Mouse (Mus musculus) liver, embryonic 16.5 days (tissue): ENCODE measurements around the gene Pno1. TPM values are rescaled to one million over a fixed set of nuclear protein-coding genes. Genes with fewer than 3 reads are reported as not detected.

ENCODE experiments used
- ATAC-seq: fragments of 200-750 bp; cut with Nextera tagmentation; 2 replicates; pipeline ENCODE4 v1.8.0; 2017; ENCODE audit warnings: low read depth, mild to moderate bottlenecking, moderate number of reproducible peaks, moderate library complexity
- H3K27ac ChIP-seq: fragments of 300-500 bp; sonication (generic); 2 replicates; pipeline ENCODE4 v1.5.1; 2014; ENCODE audit warnings: mild to moderate bottlenecking, low read length
- H3K27me3 ChIP-seq: fragments of 300-500 bp; sonication (generic); 2 replicates; pipeline ENCODE4 v1.6.1; 2014; ENCODE audit warnings: low read depth, low read length, mixed read lengths; ENCODE audit not compliant: control insufficient read depth, insufficient read depth
- H3K36me3 ChIP-seq: fragments of 300-500 bp; sonication (generic); 2 replicates; pipeline ENCODE4 v1.6.1; 2014; ENCODE audit warnings: mild to moderate bottlenecking; ENCODE audit not compliant: control insufficient read depth, insufficient read depth
- H3K4me1 ChIP-seq: fragments of 300-500 bp; sonication (generic); 2 replicates; pipeline ENCODE4 v1.6.1; 2014; ENCODE audit warnings: low read depth, low read length, mixed read lengths; ENCODE audit not compliant: control insufficient read depth
- H3K4me2 ChIP-seq: fragments of 300-500 bp; sonication (generic); 2 replicates; pipeline ENCODE4 v1.6.1; 2014; ENCODE audit warnings: low read depth, low read length, mixed read lengths
- H3K4me3 ChIP-seq: fragments of 300-500 bp; sonication (generic); 2 replicates; pipeline ENCODE4 v1.5.1; 2014; ENCODE audit warnings: low read depth, mild to moderate bottlenecking, low read length
- H3K9ac ChIP-seq: fragments of 300-500 bp; sonication (generic); 2 replicates; pipeline ENCODE4 v1.6.1; 2014; ENCODE audit warnings: low read depth, low read length
- H3K9me3 ChIP-seq: fragments of 300-500 bp; sonication (generic); replicated peaks from 2 replicates; pipeline ENCODE4 v1.6.1; 2016; ENCODE audit warnings: low read length; ENCODE audit not compliant: control insufficient read depth
- WGBS: fragments of 180-500 bp; shearing (Covaris S2); extraction: QIAGEN DNeasy Blood & Tissue Kit; methylation state at CpG from one replicate; pipeline ENCODE4 v1.1.7; 2014; ENCODE audit not compliant: insufficient replicate concordance; 5-methylcytosine and 5-hydroxymethylcytosine counted together
- polyA plus RNA-seq: library from polyadenylated mRNA; unstranded; fragments of >200 nt; fragmentation: Nextera tagmentation; extraction: Ambion mirVana; gene quantifications from 2 replicates; pipeline ENCODE4 v1.2.1, GENCODE M21; 2015

Pno1 gene
- polyA plus RNA-seq, 1 experiment from 2014 or later, result 21.5 TPM

DNA sequence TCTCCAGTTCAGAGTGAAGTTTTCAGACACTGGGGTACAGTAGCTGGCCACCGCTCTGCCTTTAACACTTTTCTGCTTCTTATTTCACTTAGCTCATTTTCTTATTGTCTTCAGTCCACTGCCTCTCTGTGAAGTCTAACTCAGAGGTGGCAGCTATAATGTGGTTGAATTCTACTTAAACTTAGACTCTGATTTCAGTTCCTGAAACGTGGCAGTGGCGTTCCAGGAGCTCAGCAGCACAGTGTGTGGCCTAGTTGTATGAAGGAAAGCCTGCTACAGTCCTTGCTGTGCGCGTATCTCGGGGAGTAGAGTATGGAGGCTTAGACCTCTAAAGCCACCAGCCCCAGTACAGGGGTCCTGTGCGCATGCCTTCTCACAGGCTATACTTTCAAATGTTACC lies 44.7 kb downstream of the Pno1 start:
- Histone ChIP-seq H3K27me3 (no peaks in the 10 kb centered on the region), H3K9me3 (no peaks in the 10 kb centered on the region), H3K27ac (no peak overlapping the region), H3K4me1 (peaks cover 22% of the 10 kb centered on the region), H3K4me2 (no peak overlapping the region), H3K9ac (no peak overlapping the region), H3K4me3 (no peak overlapping the region), H3K36me3 (no peaks in the 10 kb centered on the region)
- WGBS, result 69% methylated on average over 7 of the region's 7 CpGs
- no peak for ATAC-seq

DNA sequence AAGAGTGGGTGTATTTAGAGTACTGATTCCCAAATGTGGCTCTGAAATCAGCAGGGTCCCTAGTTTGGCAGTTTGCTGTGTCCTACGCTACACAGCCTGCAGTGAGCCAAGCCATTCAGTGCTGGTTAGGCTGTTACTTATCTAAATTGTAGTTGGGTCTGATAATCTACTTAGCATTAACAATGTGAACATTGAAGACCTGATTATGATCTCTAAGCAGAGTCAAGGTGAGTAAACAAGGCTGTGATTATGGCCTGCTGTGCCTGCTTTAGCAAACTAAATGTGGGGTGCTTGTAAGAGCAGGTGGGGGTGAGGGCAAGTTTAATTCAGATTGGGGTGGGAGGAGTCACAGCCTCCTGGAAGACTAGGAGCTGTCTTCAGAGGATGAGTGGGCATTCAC lies 47.4 kb downstream of the Pno1 start:
- Histone ChIP-seq H3K9ac (no peak overlapping the region), H3K4me2 (no peak overlapping the region), H3K27me3 (no peaks in the 10 kb centered on the region), H3K36me3 (no peaks in the 10 kb centered on the region), H3K27ac (no peak overlapping the region), H3K4me3 (no peak overlapping the region), H3K9me3 (no peaks in the 10 kb centered on the region), H3K4me1 (peaks cover 16% of the 10 kb centered on the region)
- WGBS, result 65% methylated on average over 1 of the region's 1 CpGs
- no peak for ATAC-seq

GRCm38 (mm10) chr11:17160242-17160641 lies 51.1 kb downstream of the Pno1 start:
- H3K4me2 ChIP-seq, result peak overlapping the region; percentile 97
- no peaks in the 10 kb centered on the region for H3K9me3 ChIP-seq
- H3K27ac ChIP-seq, result peak overlapping the region; percentile 91
- peak overlapping the region; percentile 92 for H3K9ac ChIP-seq
- no peaks in the 10 kb centered on the region for H3K27me3 ChIP-seq
- no peaks in the 10 kb centered on the region for H3K36me3 ChIP-seq
- H3K4me3 ChIP-seq, result peak overlapping the region; percentile 93
- H3K4me1 ChIP-seq, result peaks cover 11% of the 10 kb centered on the region
- under 1% methylated on average over 12 of the region's 12 CpGs for WGBS
- ATAC-seq, result no peak

GRCm38 (mm10) chr11:17159738-17160241 lies 51.6 kb downstream of the Pno1 start:
- no peaks in the 10 kb centered on the region for H3K27me3 ChIP-seq
- peak; percentile 31 for ATAC-seq
- H3K4me3 ChIP-seq, result peak overlapping the region; percentile 93
- H3K9ac ChIP-seq, result peak overlapping the region; percentile 92
- H3K9me3 ChIP-seq, result no peaks in the 10 kb centered on the region
- WGBS, result under 1% methylated on average over 33 of the region's 46 CpGs
- peak overlapping the region; percentile 91 for H3K27ac ChIP-seq
- peaks cover 11% of the 10 kb centered on the region for H3K4me1 ChIP-seq
- H3K4me2 ChIP-seq, result peak overlapping the region; percentile 97
- H3K36me3 ChIP-seq, result no peaks in the 10 kb centered on the region

GRCm38 (mm10) chr11:17158858-17159737 lies 52.3 kb downstream of the Pno1 start, which contains the start of gene Ppp3r1:
TSS of gene Ppp3r1 (plus strand) at chr11:17159263.
- H3K9me3 ChIP-seq, result no peaks in the 10 kb centered on the region
- H3K9ac ChIP-seq, result peak within 1 kb of the TSS; percentile 92
- H3K4me1 ChIP-seq, result peaks cover 10% of the 10 kb centered on the region
- peak; percentile 98 for ATAC-seq
- H3K27ac ChIP-seq, result peak within 1 kb of the TSS; percentile 91
- H3K4me3 ChIP-seq, result peak within 1 kb of the TSS; percentile 93
- H3K27me3 ChIP-seq, result no peaks in the 10 kb centered on the region
- under 1% methylated on average over 81 of the region's 89 CpGs for WGBS
- no peaks in the 10 kb centered on the region for H3K36me3 ChIP-seq
- H3K4me2 ChIP-seq, result peak within 1 kb of the TSS; percentile 97

Other genes starting within 250 kb of the Pno1 start
- gene Cnrip1, start 160.0 kb downstream of the Pno1 start, polyA plus RNA-seq, result 2.9 and 3.0 TPM in 2 replicates
- gene Plek, start 159.2 kb downstream of the Pno1 start, polyA plus RNA-seq, result 17.6 and 18.3 TPM in 2 replicates
- gene Ppp3r1, start 52.3 kb downstream of the Pno1 start, polyA plus RNA-seq, result 25.0 and 26.6 TPM in 2 replicates
- 7.9 and 9.4 TPM in 2 replicates for gene Wdr92, start 29.5 kb downstream of the Pno1 start, polyA plus RNA-seq
- gene C1d, start 46.0 kb upstream of the Pno1 start, polyA plus RNA-seq, result 34.4 and 41.2 TPM in 2 replicates